Mouse (Mus musculus) common myeloid progenitor, adult 5-6 weeks (primary cell): ENCODE results near the gene Creb3l1. TPM values are rescaled to one million over a fixed set of nuclear protein-coding genes. Genes with fewer than 3 reads are reported as not detected.

Experiments used
- ATAC-seq: replicated peaks from 2 replicates; pipeline ENCODE4 v1.8.0; 2016; ENCODE audit warnings: low read depth, mild to moderate bottlenecking, moderate TSS enrichment, inconsistent platforms; ENCODE audit not compliant: poor library complexity, severe bottlenecking
- total RNA-seq: library from RNA; stranded (forward); fragments of 200-1000, 187-1606 nt; gene quantifications from 2 replicates; pipeline ENCODE4 v1.2.3, GENCODE M21; 2017

Gene Creb3l1
- total RNA-seq, 1 experiment from 2014 or later: 0.78 TPM

GRCm38 (mm10) chr2:92006983-92007921 lies 17.1 kb downstream of the Creb3l1 start:
- peak; percentile 34 for ATAC-seq

- ATAC-seq: no peak
These were observed 17.8 kb downstream of the Creb3l1 start for GRCm38 (mm10) chr2:92006491-92006890.

GRCm38 (mm10) chr2:92004617-92005016 lies 19.7 kb downstream of the Creb3l1 start:
- ATAC-seq: no peak

- ATAC-seq: no peak
These were observed 26.2 kb downstream of the Creb3l1 start for GRCm38 (mm10) chr2:91997905-91998608.

- no peak for ATAC-seq
These were observed 28.3 kb downstream of the Creb3l1 start for GRCm38 (mm10) chr2:91996006-91996405.

GRCm38 (mm10) chr2:91993409-91993808 lies 30.9 kb downstream of the Creb3l1 start:
- ATAC-seq: no peak

GRCm38 (mm10) chr2:91989750-91990149 lies 34.6 kb downstream of the Creb3l1 start:
- no peak for ATAC-seq

GRCm38 (mm10) chr2:91987542-91987941 lies 36.8 kb downstream of the Creb3l1 start:
- peak; percentile 48 for ATAC-seq

GRCm38 (mm10) chr2:91986071-91986470 lies 38.2 kb downstream of the Creb3l1 start:
- peak; percentile 48 for ATAC-seq

GRCm38 (mm10) chr2:91984906-91985525 lies 39.3 kb downstream of the Creb3l1 start:
- ATAC-seq: peak; percentile 9

GRCm38 (mm10) chr2:91984439-91984838 lies 39.9 kb downstream of the Creb3l1 start:
- ATAC-seq: peak; percentile 95

- ATAC-seq: no peak
These were observed 43.5 kb downstream of the Creb3l1 start for GRCm38 (mm10) chr2:91980830-91981229.

GRCm38 (mm10) chr2:91980245-91980644 lies 44.1 kb downstream of the Creb3l1 start:
- ATAC-seq: no peak

GRCm38 (mm10) chr2:91978547-91978946 lies 45.8 kb downstream of the Creb3l1 start:
- ATAC-seq: no peak

GRCm38 (mm10) chr2:91977960-91978359 lies 46.3 kb downstream of the Creb3l1 start:
- peak; percentile 76 for ATAC-seq

- no peak for ATAC-seq
These were observed 48.4 kb downstream of the Creb3l1 start, which contains the start of gene Dgkz for GRCm38 (mm10) chr2:91975581-91976541. Gene Dgkz, minus strand, starts transcription at chr2:91975864.

GRCm38 (mm10) chr2:91973416-91974135 lies 50.7 kb downstream of the Creb3l1 start:
- no peak for ATAC-seq

GRCm38 (mm10) chr2:91972121-91972566 lies 52.2 kb downstream of the Creb3l1 start:
- ATAC-seq: peak; percentile 76
